Mouse (Mus musculus) heart, postnatal 4 days (tissue): ENCODE measurements around the gene Gria1. TPM values are rescaled to one million over a fixed set of nuclear protein-coding genes. Genes with fewer than 3 reads are reported as not detected.

Experiments
- DNase-seq: peaks from one replicate; pipeline ENCODE4 v3.0.0; 2021
- total RNA-seq, 2 experiments: library from RNA; stranded (reverse); gene quantifications; 2 replicates each; pipeline ENCODE4 v1.2.3; 2021

Gria1 gene
- 1 to 10 TPM in 1 of 2 experiments, under 1 TPM in 1; 0.99 to 1.2 TPM for total RNA-seq

- DNase-seq = no peak
Measured at GRCm38 (mm10) chr11:57011024-57011690, at the start of gene Gria1. Gria1 (plus strand) TSS chr11:57011387.

DNA sequence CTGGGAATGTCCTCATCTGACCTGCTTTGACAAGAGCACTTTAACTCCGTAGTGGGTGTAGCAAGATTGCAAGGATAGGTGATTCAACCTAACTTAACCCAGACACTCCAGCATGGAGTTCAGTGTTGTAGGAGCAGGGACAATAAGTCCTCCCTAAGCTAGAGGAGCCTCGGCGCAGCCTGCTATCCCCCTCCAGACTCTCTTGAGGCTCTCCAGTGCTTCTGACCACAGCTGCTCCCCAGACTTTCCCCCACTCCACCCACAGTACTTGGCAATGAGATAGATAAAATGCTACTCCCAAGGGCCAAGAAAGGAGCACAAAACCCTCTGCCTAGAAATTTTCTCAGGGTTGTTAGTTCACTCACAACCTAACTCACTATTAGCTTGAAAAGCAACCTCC lies 49.4 kb upstream of the Gria1 start:
- DNase-seq = no peak

- no peak for DNase-seq
Measured at GRCm38 (mm10) chr11:56972814-56973213, 38.4 kb upstream of the Gria1 start.

- DNase-seq = no peak
Measured at GRCm38 (mm10) chr11:56984321-56985000, 26.7 kb upstream of the Gria1 start.

DNA sequence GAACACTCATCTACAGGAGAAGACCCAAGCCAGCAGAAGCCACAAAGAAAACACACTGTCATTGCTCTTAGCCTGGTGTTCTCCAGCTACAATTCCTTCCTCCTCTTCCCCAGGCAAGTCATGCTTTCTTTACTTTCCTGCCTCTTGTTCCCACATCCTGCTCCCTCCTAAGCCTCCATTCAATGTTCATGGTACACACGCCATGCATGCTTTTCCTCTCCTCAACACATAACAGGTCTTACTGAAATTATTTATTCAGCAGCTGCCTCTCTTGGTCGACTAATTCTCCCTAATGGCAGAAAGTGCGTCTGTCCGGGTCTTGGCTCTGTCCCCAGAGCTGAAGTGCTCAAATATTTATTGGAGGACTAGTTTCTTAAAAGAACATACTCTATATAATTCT lies 25.7 kb upstream of the Gria1 start:
- DNase-seq = no peak

GRCm38 (mm10) chr11:56999601-57000001 lies 11.6 kb upstream of the Gria1 start:
- DNase-seq = peak; percentile 78

- no peak for DNase-seq
Measured at GRCm38 (mm10) chr11:57004611-57005010, 6.6 kb upstream of the Gria1 start.

DNA sequence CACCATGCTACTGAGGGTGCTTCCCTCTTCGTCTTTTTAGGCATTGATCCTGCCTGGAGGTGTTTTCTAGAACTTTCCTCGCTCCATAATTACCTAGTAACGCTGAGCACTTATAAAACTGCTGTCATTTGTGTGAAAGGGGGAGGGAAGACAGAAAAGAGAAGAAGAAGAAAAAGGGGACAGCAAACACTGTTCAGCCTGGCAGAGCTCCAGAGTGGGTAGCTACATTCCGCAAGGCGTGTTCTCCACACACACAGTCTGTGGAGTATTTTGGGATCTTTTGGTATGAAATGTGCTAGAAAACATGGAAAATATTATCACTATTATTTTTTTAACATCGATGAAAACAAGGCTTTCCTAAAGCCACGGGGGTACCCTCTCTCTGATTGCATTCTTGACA lies 5.8 kb upstream of the Gria1 start:
- no peak for DNase-seq

GRCm38 (mm10) chr11:57007790-57008189 lies 3.4 kb upstream of the Gria1 start:
- peak; percentile 28 for DNase-seq

GRCm38 (mm10) chr11:57010611-57011010 lies 576 bp upstream of the Gria1 start:
- DNase-seq = no peak

DNA sequence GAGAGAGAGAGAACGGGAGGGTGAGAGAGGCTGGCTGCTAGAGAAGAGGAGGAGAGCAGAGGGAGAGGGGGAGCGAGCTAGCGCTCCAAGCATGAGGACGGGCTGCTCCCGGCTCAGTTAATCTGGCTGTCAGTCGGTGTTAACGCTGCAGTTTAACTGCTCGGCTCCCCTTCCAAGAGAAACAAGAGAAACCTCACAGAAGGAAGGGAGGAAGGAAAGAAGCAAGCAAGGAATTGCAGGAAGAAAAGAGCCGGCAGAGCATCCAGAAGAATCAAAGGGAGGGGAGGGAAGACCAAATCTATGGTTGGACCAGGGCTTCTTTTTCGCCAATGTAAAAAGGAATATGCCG lies 478 bp downstream of the Gria1 start:
- DNase-seq = no peak

GRCm38 (mm10) chr11:57012287-57012921 lies 1.2 kb downstream of the Gria1 start:
- DNase-seq = no peak

- no peak for DNase-seq
Measured at GRCm38 (mm10) chr11:57013464-57014190, 2.4 kb downstream of the Gria1 start.

DNA sequence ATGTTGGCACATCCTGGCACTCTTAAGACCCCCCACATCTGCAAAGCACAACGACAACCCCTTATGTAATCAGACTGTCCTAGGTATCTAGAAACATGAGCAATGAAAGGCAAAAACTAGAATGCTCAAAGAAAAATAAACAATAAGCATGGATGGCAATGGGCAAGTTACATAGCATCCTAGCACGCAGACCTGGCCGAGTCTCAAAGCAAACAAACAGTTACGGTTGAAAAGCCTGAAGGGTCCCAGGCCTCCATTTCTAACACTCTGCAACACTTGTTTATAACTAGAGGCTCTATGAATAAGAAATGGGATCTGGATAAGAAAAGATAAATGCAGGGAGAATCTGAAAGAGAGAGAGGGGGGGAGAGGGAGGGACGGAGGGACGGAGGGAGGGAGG lies 3.2 kb downstream of the Gria1 start:
- no peak for DNase-seq

DNA sequence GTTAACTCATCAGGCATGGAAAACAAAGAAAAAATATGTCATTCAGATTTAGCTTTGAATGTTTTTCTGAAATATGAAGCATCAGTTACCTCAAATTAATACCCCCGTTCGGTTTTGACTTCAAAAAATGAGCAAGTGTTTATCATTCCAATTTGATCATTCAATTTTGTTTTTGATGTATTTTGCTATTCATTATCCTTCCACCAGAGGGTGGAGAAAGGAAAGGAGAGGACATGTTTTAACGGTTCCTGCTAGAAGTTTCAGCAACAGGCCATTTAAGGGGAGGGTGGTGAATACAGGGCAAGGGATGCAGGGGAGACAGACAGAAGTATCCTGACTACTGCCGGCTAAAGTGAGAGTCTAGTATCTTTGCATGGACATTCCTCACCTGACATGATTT lies 7.3 kb downstream of the Gria1 start:
- no peak for DNase-seq

GRCm38 (mm10) chr11:57022400-57022799 lies 11.2 kb downstream of the Gria1 start:
- DNase-seq = no peak

GRCm38 (mm10) chr11:57030448-57030847 lies 19.3 kb downstream of the Gria1 start:
- DNase-seq = no peak

- peak; percentile 25 for DNase-seq
Measured at GRCm38 (mm10) chr11:57038807-57039206, 27.6 kb downstream of the Gria1 start.

GRCm38 (mm10) chr11:57039306-57039705 lies 28.1 kb downstream of the Gria1 start:
- DNase-seq = peak; percentile 5

- DNase-seq = no peak
Measured at GRCm38 (mm10) chr11:57042057-57042456, 30.9 kb downstream of the Gria1 start.

- no peak for DNase-seq
Measured at GRCm38 (mm10) chr11:57044146-57044545, 33.0 kb downstream of the Gria1 start.

- peak; percentile 62 for DNase-seq
Measured at GRCm38 (mm10) chr11:57051666-57052562, 40.7 kb downstream of the Gria1 start.
